Mouse (Mus musculus): Measurements from ENCODE around the gene Arl5c. TPM values are rescaled to one million over a fixed set of nuclear protein-coding genes. Genes with fewer than 3 reads are reported as not detected.
A peak's percentile ranks its signal among the peaks of the same experiment; 100 is the strongest.

Gene Arl5c
- polyA plus RNA-seq, 1 experiment from 2014 or later, result 7.1 TPM

GRCm38 (mm10) chr11:97994539-97995100 lies 1.4 kb downstream of the Arl5c start:
- no peak overlapping the region for H3K27ac ChIP-seq (replicated peaks; ENCODE audit: low read depth, low read length)
- peaks cover 9% of the 10 kb centered on the region for H3K4me1 ChIP-seq (ENCODE audit: control insufficient read depth, insufficient read depth, low read length)
- peak overlapping the region; percentile 39; the same call in 1 of the 2 replicates for H3K9ac ChIP-seq (replicated peaks; ENCODE audit: low read length)
- H3K4me2 ChIP-seq (ENCODE audit: low read length), result peak overlapping the region; percentile 69
- no peaks in the 10 kb centered on the region for H3K9me3 ChIP-seq (ENCODE audit: control insufficient read depth, low read length)
- H3K27me3 ChIP-seq (ENCODE audit: control insufficient read depth, insufficient read depth, low read length), result no peaks in the 10 kb centered on the region
- ATAC-seq (ENCODE audit: low FRiP score, low TSS enrichment) (0 out of 2 replicates have a peak, but pooled peaks have one; percentile 24), DNase-seq (peak; percentile 73)
- H3K36me3 ChIP-seq (ENCODE audit: control insufficient read depth, insufficient read depth, low read length), result no peaks in the 10 kb centered on the region
- H3K4me3 ChIP-seq (replicated peaks; ENCODE audit: low read depth, low read length), result peak overlapping the region; percentile 38
- WGBS, result 7% methylated on average over 13 of the region's 13 CpGs

- H3K4me2 ChIP-seq (ENCODE audit: low read length), result peak overlapping the region; percentile 64
- DNase-seq (peak; percentile 94), ATAC-seq (ENCODE audit: low FRiP score, low TSS enrichment) (peak; percentile 86)
- H3K4me3 ChIP-seq (replicated peaks; ENCODE audit: low read depth, low read length), result peak overlapping the region; percentile 75
- under 1% methylated on average over 26 of the region's 26 CpGs for WGBS
- peak overlapping the region; percentile 73 for H3K9ac ChIP-seq (replicated peaks; ENCODE audit: low read length)
- H3K9me3 ChIP-seq (ENCODE audit: control insufficient read depth, low read length), result no peaks in the 10 kb centered on the region
- H3K27ac ChIP-seq (replicated peaks; ENCODE audit: low read depth, low read length), result peak overlapping the region; percentile 82
- peaks cover 7% of the 10 kb centered on the region; the same call in 1 of the 2 replicates for H3K4me1 ChIP-seq (ENCODE audit: control insufficient read depth, insufficient read depth, low read length)
- no peaks in the 10 kb centered on the region for H3K36me3 ChIP-seq (ENCODE audit: control insufficient read depth, insufficient read depth, low read length)
- H3K27me3 ChIP-seq (ENCODE audit: control insufficient read depth, insufficient read depth, low read length), result peaks cover 27% of the 10 kb centered on the region
Observed at GRCm38 (mm10) chr11:97988530-97989096, 7.4 kb downstream of the Arl5c start.

- Histone ChIP-seq H3K4me1 (ENCODE audit: control insufficient read depth, insufficient read depth, low read length) (peaks cover 7% of the 10 kb centered on the region; the same call in 1 of the 2 replicates), H3K4me3 (replicated peaks; ENCODE audit: low read depth, low read length) (peak overlapping the region; percentile 75), H3K9ac (replicated peaks; ENCODE audit: low read length) (peak overlapping the region; percentile 73), H3K4me2 (ENCODE audit: low read length) (peak overlapping the region; percentile 66), H3K27me3 (ENCODE audit: control insufficient read depth, insufficient read depth, low read length) (peaks cover 27% of the 10 kb centered on the region), H3K27ac (replicated peaks; ENCODE audit: low read depth, low read length) (peak overlapping the region; percentile 82), H3K36me3 (ENCODE audit: control insufficient read depth, insufficient read depth, low read length) (no peaks in the 10 kb centered on the region), H3K9me3 (ENCODE audit: control insufficient read depth, low read length) (no peaks in the 10 kb centered on the region)
- DNase-seq (peak; percentile 95), ATAC-seq (ENCODE audit: low FRiP score, low TSS enrichment) (peak; percentile 74)
- whole genome bisulfite sequencing, result under 1% methylated on average over 42 of the region's 42 CpGs
Observed at GRCm38 (mm10) chr11:97987551-97988526, 8.1 kb downstream of the Arl5c start.

GRCm38 (mm10) chr11:97986738-97987465 lies 9.1 kb downstream of the Arl5c start:
- peak overlapping the region; percentile 75 for H3K4me3 ChIP-seq (replicated peaks; ENCODE audit: low read depth, low read length)
- no peak for ATAC-seq (ENCODE audit: low FRiP score, low TSS enrichment)
- WGBS, result 30% methylated on average over 17 of the region's 17 CpGs
- H3K27ac ChIP-seq (replicated peaks; ENCODE audit: low read depth, low read length), result no peak overlapping the region; the same call in 1 of the 2 replicates
- 0 out of 2 replicates have a peak overlapping the region, but pooled peaks have one; percentile 58 for H3K9ac ChIP-seq (replicated peaks; ENCODE audit: low read length)
- H3K4me1 ChIP-seq (ENCODE audit: control insufficient read depth, insufficient read depth, low read length), result peaks cover 7% of the 10 kb centered on the region; the same call in 1 of the 2 replicates
- H3K4me2 ChIP-seq (ENCODE audit: low read length), result peak overlapping the region; percentile 76
- H3K36me3 ChIP-seq (ENCODE audit: control insufficient read depth, insufficient read depth, low read length), result no peaks in the 10 kb centered on the region
- no peak for DNase-seq
- no peaks in the 10 kb centered on the region for H3K9me3 ChIP-seq (ENCODE audit: control insufficient read depth, low read length)
- peaks cover 27% of the 10 kb centered on the region for H3K27me3 ChIP-seq (ENCODE audit: control insufficient read depth, insufficient read depth, low read length)

GRCm38 (mm10) chr11:97985727-97986677 lies 10.0 kb downstream of the Arl5c start, which contains the start of gene Plxdc1:
TSS of gene Plxdc1 (minus strand) at chr11:97986444.
- Histone ChIP-seq H3K27ac (replicated peaks; ENCODE audit: low read depth, low read length) (no peak within 1 kb of the TSS; the same call in 1 of the 2 replicates), H3K4me1 (ENCODE audit: control insufficient read depth, insufficient read depth, low read length) (peaks cover 7% of the 10 kb centered on the region; the same call in 1 of the 2 replicates), H3K9me3 (ENCODE audit: control insufficient read depth, low read length) (no peaks in the 10 kb centered on the region), H3K9ac (replicated peaks; ENCODE audit: low read length) (peak within 1 kb of the TSS; percentile 58), H3K36me3 (ENCODE audit: control insufficient read depth, insufficient read depth, low read length) (no peaks in the 10 kb centered on the region), H3K4me2 (ENCODE audit: low read length) (peak within 1 kb of the TSS; percentile 76), H3K27me3 (ENCODE audit: control insufficient read depth, insufficient read depth, low read length) (peaks cover 27% of the 10 kb centered on the region), H3K4me3 (replicated peaks; ENCODE audit: low read depth, low read length) (peak within 1 kb of the TSS; percentile 75)
- DNase-seq (peak; percentile 64), ATAC-seq (ENCODE audit: low FRiP score, low TSS enrichment) (no peak)
- WGBS, result 2% methylated on average over 74 of the region's 74 CpGs

GRCm38 (mm10) chr11:97983983-97984382 lies 12.0 kb downstream of the Arl5c start:
- Histone ChIP-seq H3K36me3 (ENCODE audit: control insufficient read depth, insufficient read depth, low read length) (no peaks in the 10 kb centered on the region), H3K9ac (replicated peaks; ENCODE audit: low read length) (no peak overlapping the region), H3K4me3 (replicated peaks; ENCODE audit: low read depth, low read length) (no peak overlapping the region), H3K4me2 (ENCODE audit: low read length) (no peak overlapping the region), H3K9me3 (ENCODE audit: control insufficient read depth, low read length) (no peaks in the 10 kb centered on the region), H3K4me1 (ENCODE audit: control insufficient read depth, insufficient read depth, low read length) (peaks cover 3% of the 10 kb centered on the region; the same call in 1 of the 2 replicates), H3K27me3 (ENCODE audit: control insufficient read depth, insufficient read depth, low read length) (peaks cover 27% of the 10 kb centered on the region), H3K27ac (replicated peaks; ENCODE audit: low read depth, low read length) (no peak overlapping the region)
- DNase-seq (no peak), ATAC-seq (ENCODE audit: low FRiP score, low TSS enrichment) (no peak)
- WGBS, result 59% methylated on average over 1 of the region's 1 CpGs

GRCm38 (mm10) chr11:97983506-97983905 lies 12.5 kb downstream of the Arl5c start:
- Histone ChIP-seq H3K4me3 (replicated peaks; ENCODE audit: low read depth, low read length) (no peak overlapping the region), H3K4me2 (ENCODE audit: low read length) (no peak overlapping the region), H3K4me1 (ENCODE audit: control insufficient read depth, insufficient read depth, low read length) (peaks cover 3% of the 10 kb centered on the region; the same call in 1 of the 2 replicates), H3K27me3 (ENCODE audit: control insufficient read depth, insufficient read depth, low read length) (peaks cover 27% of the 10 kb centered on the region), H3K27ac (replicated peaks; ENCODE audit: low read depth, low read length) (no peak overlapping the region), H3K9me3 (ENCODE audit: control insufficient read depth, low read length) (no peaks in the 10 kb centered on the region), H3K36me3 (ENCODE audit: control insufficient read depth, insufficient read depth, low read length) (no peaks in the 10 kb centered on the region), H3K9ac (replicated peaks; ENCODE audit: low read length) (no peak overlapping the region)
- no peak for ATAC-seq (ENCODE audit: low FRiP score, low TSS enrichment)
- whole genome bisulfite sequencing, result 91% methylated on average over 3 of the region's 3 CpGs
- DNase-seq, result no peak
